Mouse (Mus musculus): Measurements from ENCODE around the gene Krt84.
"Not testable (repeated sequence)": the region's sequence is repeated elsewhere in the genome, so short reads cannot be mapped to it uniquely, and the experiment has no call there.

The Krt84 gene

DNA sequence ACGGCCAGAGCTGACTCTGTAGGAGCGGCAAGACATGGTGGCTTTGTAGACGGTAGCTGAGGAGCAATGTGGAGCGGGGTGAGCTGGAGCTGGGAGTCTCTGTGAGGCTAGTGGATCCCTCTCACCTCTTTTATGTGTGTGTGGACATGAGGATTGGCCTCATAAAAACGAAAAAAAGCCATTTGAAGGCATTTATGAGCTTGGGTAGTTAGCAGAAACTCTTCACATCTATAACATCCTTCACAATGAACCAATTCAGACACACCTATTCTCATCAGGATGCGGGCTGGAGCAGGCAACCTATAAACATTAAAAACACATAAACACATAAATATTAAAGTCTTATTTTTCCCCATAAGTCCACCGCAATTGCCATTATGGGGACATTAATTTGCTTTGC is at the start of gene Krt84:
Gene Krt84 (minus strand): TSS at position 101 of the 400 bp plus-strand sequence.
- no peak for DNase-seq (ENCODE audit: low spot score)

GRCm38 (mm10) chr15:101581701-101582100 is 49.1 kb upstream of the Krt84 start:
- DNase-seq (ENCODE audit: low spot score): no peak

GRCm38 (mm10) chr15:101575506-101575905 is 42.9 kb upstream of the Krt84 start:
- no peak for DNase-seq (ENCODE audit: low spot score)

DNA sequence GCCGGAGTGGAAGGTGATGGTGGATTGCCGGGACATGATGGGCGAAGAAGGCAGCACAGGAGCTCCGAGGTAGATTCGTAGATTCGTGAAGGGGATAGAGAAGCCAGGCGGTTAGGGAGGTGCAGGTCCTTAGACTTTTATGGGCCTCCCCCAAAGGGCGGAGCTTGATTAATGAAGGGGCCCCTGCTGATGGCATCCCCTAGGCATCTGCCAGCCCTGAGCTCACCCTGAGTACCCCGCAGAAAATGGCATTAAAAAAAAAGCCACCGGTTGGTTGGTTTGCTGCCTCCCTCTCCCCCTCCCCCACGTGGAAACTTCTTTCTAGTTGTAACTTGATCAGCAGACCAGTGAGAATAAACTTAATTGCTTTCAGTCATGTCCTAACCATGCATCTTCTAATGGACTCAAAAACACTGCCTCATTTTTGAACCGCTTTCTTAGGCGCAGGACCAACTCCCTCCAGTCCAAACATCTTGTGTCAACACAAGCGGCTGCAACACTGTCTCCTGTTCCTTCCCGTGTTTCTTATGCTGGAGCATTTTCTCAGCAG is 41.3 kb upstream of the Krt84 start, which contains the start of gene Krt75:
Gene Krt75 (minus strand): TSS at position 109 of the 550 bp plus-strand sequence.
- no peak for DNase-seq (ENCODE audit: low spot score)

GRCm38 (mm10) chr15:101567780-101568179 is 35.2 kb upstream of the Krt84 start:
- peak; percentile 7 for DNase-seq (ENCODE audit: low spot score)

GRCm38 (mm10) chr15:101562850-101563249 is 30.2 kb upstream of the Krt84 start, which contains the start of gene Krt90:
TSS of gene Krt90 (minus strand) at chr15:101562950.
- no peak for DNase-seq (ENCODE audit: low spot score)

DNA sequence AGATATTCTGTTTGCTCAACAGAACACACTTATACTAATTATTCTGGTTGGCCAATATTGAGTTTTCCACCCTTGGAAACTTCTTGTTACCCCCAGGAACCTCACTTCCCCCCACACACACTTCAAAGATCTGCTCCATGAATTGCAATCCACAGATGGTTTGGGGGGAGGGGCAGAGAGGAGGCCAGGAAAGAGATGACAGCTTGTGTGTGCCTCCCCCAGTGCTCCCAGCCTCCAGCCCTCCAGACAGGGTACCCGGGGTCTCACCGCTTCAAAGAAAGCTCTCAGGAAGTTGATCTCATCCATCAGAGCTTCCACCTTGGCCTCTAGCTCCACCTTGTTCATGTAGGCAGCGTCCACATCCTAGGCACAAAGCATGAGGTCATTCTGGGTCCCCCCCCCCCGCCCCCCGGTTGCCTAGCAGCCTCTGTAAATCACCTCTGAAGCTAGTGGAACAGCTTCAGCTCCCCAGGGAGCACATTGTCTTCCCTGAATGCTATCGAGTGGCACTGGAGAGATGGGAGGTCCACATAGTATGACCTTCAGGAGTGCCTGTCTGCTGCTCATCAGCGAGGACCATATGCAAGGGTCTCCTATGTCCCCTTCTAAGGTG is 25.5 kb upstream of the Krt84 start:
- no peak for DNase-seq (ENCODE audit: low spot score)

DNA sequence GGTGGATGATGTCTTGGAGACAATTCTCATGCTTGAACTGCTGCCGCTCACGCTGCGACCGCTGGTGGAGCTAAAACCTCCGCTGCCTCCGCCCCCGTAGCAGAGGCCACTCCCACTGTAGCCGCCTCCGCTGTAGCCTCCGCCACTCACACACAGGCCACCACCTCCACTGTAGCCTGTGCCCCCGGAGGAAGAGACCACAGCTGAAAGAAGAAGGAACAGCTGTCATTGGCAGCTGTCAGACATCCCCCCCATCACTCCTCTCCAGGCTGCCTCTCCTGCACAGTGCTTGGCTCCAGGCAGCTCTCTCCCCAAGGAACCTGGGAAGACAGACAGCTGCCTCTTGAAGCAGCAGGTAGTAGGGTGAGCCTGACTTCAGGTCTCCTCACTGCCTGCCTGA is 20.5 kb upstream of the Krt84 start:
- DNase-seq (ENCODE audit: low spot score): no peak

DNA sequence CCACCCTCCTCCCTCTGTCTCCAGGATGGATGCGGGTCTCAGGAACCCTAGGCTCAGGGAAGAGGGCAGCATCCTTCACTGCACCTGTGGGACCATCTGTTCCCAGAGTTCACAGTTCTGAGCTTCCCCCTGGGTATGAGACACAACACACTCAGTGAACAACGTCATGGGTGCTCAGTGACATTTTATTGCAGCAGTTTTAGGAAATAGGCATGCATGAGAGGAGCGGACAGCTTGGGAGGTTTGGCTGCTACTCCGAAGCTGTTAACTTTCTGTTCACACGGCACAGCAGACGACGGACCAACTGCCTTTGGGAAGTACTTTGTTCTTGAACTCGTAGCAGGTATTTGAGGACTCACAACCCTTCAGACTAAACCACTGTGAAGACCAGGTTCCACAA is 19.6 kb upstream of the Krt84 start:
- DNase-seq (ENCODE audit: low spot score): no peak

DNA sequence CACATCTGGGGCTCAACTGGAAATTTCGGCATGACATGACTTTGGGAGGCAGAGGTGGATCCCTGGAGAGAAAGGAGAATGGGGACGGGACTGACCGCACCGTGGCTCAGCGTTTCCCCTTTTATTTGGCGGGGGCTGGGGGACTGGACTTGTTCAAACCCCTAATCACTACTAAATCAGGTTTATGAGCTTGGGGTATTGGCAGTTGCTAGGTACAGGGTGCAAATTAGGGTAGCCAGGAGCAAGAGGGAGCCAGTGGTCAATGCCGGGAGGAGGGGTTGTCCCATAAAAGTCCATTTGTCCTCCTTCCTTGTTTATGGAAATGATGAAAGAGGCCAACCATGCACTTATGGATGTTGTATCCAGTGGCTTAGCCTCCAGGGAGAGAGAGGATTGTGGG is 17.9 kb upstream of the Krt84 start, which contains the start of gene Krt82:
Gene Krt82 (minus strand): TSS at position 101 of the 400 bp plus-strand sequence.
- no peak for DNase-seq (ENCODE audit: low spot score)

GRCm38 (mm10) chr15:101544478-101544877 is 11.9 kb upstream of the Krt84 start:
- DNase-seq (ENCODE audit: low spot score): no peak

DNA sequence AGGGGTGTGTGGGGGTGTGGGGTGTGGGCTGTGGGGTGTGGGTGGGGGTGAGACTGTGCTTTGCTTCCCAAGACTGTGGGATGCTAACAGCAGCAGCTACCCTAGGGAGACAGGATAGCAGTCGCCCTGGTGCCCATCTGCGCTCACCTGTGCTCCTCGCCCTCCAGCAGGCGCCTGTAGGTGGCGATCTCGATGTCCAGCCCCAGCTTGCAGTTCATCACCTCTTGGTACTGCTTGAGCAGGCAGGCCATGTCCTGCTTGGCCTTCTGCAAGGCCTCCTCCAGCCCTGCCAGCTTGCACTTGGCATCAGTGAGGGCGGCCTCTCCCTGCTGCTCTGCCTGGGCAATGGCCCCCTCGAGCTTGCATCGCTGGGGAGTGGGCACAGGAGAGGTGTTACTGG is 9.9 kb upstream of the Krt84 start:
- no peak for DNase-seq (ENCODE audit: low spot score)

DNA sequence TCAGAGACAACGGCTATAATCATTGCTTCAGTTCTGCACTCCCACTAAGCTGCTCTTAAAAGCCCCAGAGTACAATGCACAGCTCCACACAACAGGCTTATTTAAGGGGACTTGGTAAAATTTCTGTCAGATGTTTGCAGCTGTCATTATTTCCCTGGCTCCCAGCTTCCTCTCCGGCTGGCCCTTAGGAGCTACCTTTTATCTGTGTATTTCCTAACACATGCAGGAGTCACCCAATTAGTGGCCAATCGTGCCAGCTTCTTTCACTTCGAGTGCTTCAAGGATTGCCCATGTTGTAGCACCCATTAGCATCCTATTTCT is 5.9 kb upstream of the Krt84 start:
- DNase-seq (ENCODE audit: low spot score): no peak

DNA sequence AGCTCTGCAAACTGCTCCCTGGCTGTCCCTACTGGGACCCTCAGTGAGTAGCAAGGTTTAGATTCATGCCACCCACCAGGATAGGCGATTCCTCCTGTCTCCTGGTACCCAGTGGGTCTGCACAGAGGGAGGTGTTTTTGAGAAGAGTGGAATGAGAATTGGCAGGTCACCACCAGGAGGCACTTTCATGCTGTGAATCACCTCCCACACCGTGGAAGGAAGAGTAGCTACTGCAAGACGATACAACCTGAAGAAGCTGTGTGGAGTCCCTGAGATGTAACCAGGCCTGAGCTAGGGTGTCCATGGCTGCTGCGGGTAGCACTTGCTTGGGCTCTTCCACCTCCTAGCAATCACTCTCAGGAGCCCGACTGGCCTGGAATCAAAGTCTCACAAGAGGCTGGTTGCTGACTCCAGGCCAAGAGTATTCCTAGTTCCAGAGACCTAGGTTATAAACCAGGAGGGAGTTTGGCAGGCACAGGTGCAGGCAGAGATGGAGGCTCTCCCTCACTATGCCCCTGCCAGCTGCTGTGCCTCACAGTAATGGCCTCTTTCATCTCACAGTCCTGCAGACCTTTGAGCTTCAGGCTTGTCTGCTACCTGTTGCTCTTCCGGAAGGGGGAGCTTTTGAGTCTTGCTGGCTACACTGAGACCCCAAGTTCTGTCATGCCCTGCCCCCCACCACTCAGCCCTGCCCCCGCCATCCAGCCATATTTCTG is 5.4 kb upstream of the Krt84 start:
- DNase-seq (ENCODE audit: low spot score): no peak

- no peak for DNase-seq (ENCODE audit: low spot score)
Observed at GRCm38 (mm10) chr15:101536054-101536850, 3.6 kb upstream of the Krt84 start.

- no peak for DNase-seq (ENCODE audit: low spot score)
Observed at GRCm38 (mm10) chr15:101522556-101523232, 9.9 kb downstream of the Krt84 start.

DNA sequence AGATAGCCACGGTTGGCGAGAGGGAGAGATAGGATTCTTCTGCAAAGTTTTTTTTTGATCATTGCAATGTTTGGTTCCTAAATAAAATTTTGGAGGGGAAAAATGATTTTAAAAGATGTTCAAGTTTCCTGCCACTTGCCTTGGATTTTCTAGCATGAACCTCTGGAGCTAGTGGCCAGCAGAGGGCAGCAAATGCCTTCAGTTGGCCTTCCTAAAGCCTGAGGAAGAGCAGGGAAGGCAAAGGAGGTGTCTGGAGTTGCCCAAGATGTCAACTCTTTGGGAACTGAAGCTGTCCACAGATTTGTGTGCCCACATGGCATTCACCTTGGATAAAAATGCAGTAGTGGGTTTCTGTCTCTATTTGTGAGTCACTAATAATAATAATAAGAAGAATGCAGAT is 12.8 kb downstream of the Krt84 start:
- DNase-seq (ENCODE audit: low spot score): peak; percentile 61

- DNase-seq (ENCODE audit: low spot score): not testable (repeated sequence)
Observed at GRCm38 (mm10) chr15:101517161-101517560, 15.5 kb downstream of the Krt84 start, which contains the start of gene Gm49425. TSS of gene Gm49425 (minus strand) at chr15:101517261.

DNA sequence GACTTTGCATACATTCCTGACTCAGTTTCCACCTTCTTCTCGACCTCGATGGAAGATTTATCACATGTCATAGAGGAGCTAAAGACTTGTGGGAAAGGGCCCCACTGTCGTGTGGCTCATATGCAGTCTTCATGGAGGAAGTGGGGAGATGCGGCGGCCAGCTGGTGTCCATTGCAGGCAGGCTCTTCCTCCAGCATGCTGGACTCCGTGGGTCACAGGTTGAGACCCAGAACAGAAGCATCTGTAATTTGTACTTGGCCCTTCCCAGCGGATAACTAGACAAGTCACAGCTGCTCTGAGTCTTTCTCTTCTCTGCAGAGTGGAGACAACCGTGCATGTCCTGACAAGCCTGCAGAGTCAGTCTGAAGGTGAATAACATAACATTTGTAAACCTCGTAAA is 24.4 kb downstream of the Krt84 start:
- DNase-seq (ENCODE audit: low spot score): peak; percentile 8

DNA sequence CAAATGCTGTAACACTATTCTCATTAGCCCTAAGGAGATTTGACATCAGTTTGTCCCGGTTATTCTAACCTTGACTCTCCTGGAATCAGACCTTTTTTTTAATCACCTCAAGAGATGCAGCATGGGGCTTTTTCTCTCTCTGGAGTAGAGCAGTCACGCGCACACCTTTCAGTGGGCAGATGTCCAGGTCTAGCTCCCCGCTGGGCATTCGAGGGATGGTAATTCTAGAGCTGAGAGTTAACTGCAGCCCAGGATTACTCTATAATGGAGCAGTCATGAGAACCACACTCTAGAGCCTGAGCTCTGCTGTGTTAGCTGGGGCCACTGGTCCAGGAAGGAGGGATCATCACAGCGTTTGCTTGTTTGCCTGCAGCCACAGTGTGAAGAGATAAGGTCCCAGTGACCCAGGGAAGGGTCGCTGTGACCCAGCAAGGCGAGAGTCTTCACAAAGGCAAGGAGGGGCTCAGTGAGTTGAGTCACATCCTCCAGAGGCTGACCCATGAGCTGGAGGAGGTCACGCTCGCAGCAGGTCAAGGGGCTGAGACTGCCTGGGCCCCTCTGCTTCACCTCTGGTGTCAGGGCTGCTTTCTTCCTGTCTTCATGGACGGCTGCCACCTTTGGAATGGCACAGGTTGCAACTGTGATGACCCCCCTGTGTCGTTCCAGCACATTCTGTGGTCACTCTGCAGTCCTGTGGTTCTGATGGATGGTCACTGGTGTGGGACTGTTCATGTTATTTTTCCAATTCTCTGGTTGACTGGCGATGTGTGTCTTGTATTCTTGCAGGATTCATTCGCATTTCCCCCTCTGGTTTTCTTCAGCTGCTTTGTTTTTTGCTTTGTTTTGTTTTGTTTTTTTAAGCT is 25.5 kb downstream of the Krt84 start:
- no peak for DNase-seq (ENCODE audit: low spot score)

- peak; percentile 41 for DNase-seq (ENCODE audit: low spot score)
Observed at GRCm38 (mm10) chr15:101497181-101497580, 35.4 kb downstream of the Krt84 start.
